Mouse (Mus musculus) E14TG2a.4 (cell line): ENCODE results near the gene Tead1.

Experiments used
- CTCF ChIP-seq: conservative IDR thresholded peaks from 2 replicates; pipeline ENCODE4 v1.5.1; 2014; ENCODE audit warnings: low read length
- NANOG ChIP-seq: IDR thresholded peaks from 2 replicates; pipeline ENCODE4 v1.6.1; 2014; ENCODE audit warnings: borderline replicate concordance, low read length, mixed read lengths

GRCm38 (mm10) chr7:112819833-112820232 lies 140.7 kb downstream of the Tead1 start:
- no peak for TF ChIP-seq CTCF
- no peak for TF ChIP-seq NANOG
